In genomic region chr9:114087106-114087815, GRCm38 (mm10) we compare ENCODE assay signal across 21 mouse cellular contexts. TPM values are rescaled to one million over a fixed set of nuclear protein-coding genes. Genes with fewer than 3 reads are reported as not detected.
DNase-seq lines count a peak whose midpoint lies in the region; ATAC-seq and TF ChIP-seq lines count a peak whose summit lies in the region.
"Had no signal": no experiment of that assay in that cellular context is flagged by ENCODE, and none has a peak within 500 bp of the region (broad histone marks: within the 10 kb centered on the region; RNA-seq: fewer than 3 reads in every experiment).

No protein-coding gene starts in this region.

- 0 out of 2 replicates have a peak, but pooled peaks have one; percentile 6 for TF ChIP-seq EP300 in ES-Bruce4 (IDR thresholded peaks at IDR 0.05; ENCODE audit: insufficient read depth, low read depth, low read length)

- peak; percentile 19 for DNase-seq in gastrocnemius, postnatal 14 days
- DNase-seq in gastrocnemius, postnatal 25 days: no peak
- DNase-seq in WW6 (ENCODE audit: low read depth, low spot score): peak; percentile 28
- DNase-seq in left cerebral cortex, adult 9 months (ENCODE audit: low spot score in 2 of 2): no peak
- DNase-seq: adrenal gland, adult 2 months; adrenal gland, postnatal 25 days; cerebellum, adult 18-20 months; cerebellum, adult 9-11 months; cerebellum, postnatal 36 days; heart, adult 2 months; kidney, adult 8-10 months had no signal

- H3K9me3 ChIP-seq in E14TG2a.4 (ENCODE audit: low read length) (no peaks in the 10 kb centered on the region), ES-Bruce4 (replicated peaks; ENCODE audit: control insufficient read depth, insufficient read depth, low read length, poor library complexity, severe bottlenecking) (no peaks in the 10 kb centered on the region)
- H3K9me3 ChIP-seq: embryonic facial prominence, embryonic 13.5 days; forebrain, embryonic 12.5 days; heart, embryonic 15.5 days; hindbrain, embryonic 10.5 days had no signal

- no peak for TF ChIP-seq CTCF in E14TG2a.4 (conservative IDR thresholded peaks at IDR 0.05; ENCODE audit: low read length)
- no peak for TF ChIP-seq CTCF in ES-Bruce4 (IDR thresholded peaks at IDR 0.05; ENCODE audit: low read depth, low read length)

- H3K4me1 ChIP-seq in E14TG2a.4 (replicated peaks; ENCODE audit: low read depth, low read length) (peaks cover 63% of the 10 kb centered on the region), ES-Bruce4 (ENCODE audit: control insufficient read depth, insufficient read depth, low read length) (peaks cover 10% of the 10 kb centered on the region)
- H3K4me1 ChIP-seq: embryonic facial prominence, embryonic 13.5 days; forebrain, embryonic 12.5 days; heart, embryonic 15.5 days; hindbrain, embryonic 10.5 days had no signal

- intact Hi-C loops in gastrocnemius, postnatal 14 days (cut with DNase I; ENCODE audit: low total_unique reads): no loop called here

- 0 out of 2 replicates have a peak overlapping the region, but pooled peaks have one; percentile 20 for H3K4me3 ChIP-seq in E14TG2a.4 (replicated peaks; ENCODE audit: low read length)
- no peak overlapping the region for H3K4me3 ChIP-seq in ES-Bruce4 (ENCODE audit: low read depth, low read length)
- H3K4me3 ChIP-seq: embryonic facial prominence, embryonic 13.5 days; forebrain, embryonic 12.5 days; heart, adult 2 months; heart, embryonic 15.5 days; hindbrain, embryonic 10.5 days had no signal

- H3K36me3 ChIP-seq in E14TG2a.4 (ENCODE audit: insufficient read depth, low read length): no peaks in the 10 kb centered on the region
- no peaks in the 10 kb centered on the region for H3K36me3 ChIP-seq in ES-Bruce4 (ENCODE audit: control insufficient read depth, insufficient read depth, low read length, poor library complexity, severe bottlenecking)
- H3K36me3 ChIP-seq: embryonic facial prominence, embryonic 13.5 days; forebrain, embryonic 12.5 days; heart, embryonic 15.5 days; hindbrain, embryonic 10.5 days had no signal

- no peak overlapping the region for H3K9ac ChIP-seq in ES-Bruce4 (ENCODE audit: low read depth, poor library complexity, severe bottlenecking)
- H3K9ac ChIP-seq: embryonic facial prominence, embryonic 13.5 days; forebrain, embryonic 12.5 days; heart, embryonic 15.5 days; hindbrain, embryonic 14.5 days had no signal

- no peak for ATAC-seq in inflammation-experienced regulatory T-cells, adult 6 months
- ATAC-seq: forebrain, embryonic 16.5 days; intestine, embryonic 16.5 days had no signal

- H3K27ac ChIP-seq in ES-Bruce4 (ENCODE audit: insufficient read depth, low read length): peak overlapping the region; percentile 11; the same call in 1 of the 2 replicates
- H3K27ac ChIP-seq: embryonic facial prominence, embryonic 13.5 days; forebrain, embryonic 12.5 days; heart, adult 2 months; heart, embryonic 15.5 days; hindbrain, embryonic 10.5 days; hindbrain, embryonic 14.5 days had no signal

- H3K27me3 ChIP-seq in E14TG2a.4 (ENCODE audit: insufficient read depth, low read length) (peaks cover 9% of the 10 kb centered on the region), ES-Bruce4 (ENCODE audit: control insufficient read depth, insufficient read depth, low read length, poor library complexity, severe bottlenecking) (no peaks in the 10 kb centered on the region)
- H3K27me3 ChIP-seq: embryonic facial prominence, embryonic 13.5 days; forebrain, embryonic 12.5 days; heart, embryonic 15.5 days had no signal

- no peak for TF ChIP-seq POLR2A in ES-Bruce4 (IDR thresholded peaks at IDR 0.05; ENCODE audit: insufficient read depth, low read length)

RNA-seq across cellular contexts. Expression of gene Susd5, which starts 30.3 kb away (rescaled TPM):
- 1 to 10 TPM; 2.4 to 3.3 TPM for total RNA-seq in gastrocnemius, postnatal 14 days (2021)
- total RNA-seq in gastrocnemius, postnatal 25 days (2021): 1 to 10 TPM in 1 of 2 experiments, under 1 TPM in 1; 0.90 to 1.3 TPM
- polyA plus RNA-seq in ES-Bruce4 (2011; ENCODE audit: insufficient read depth, insufficient read length, low read depth, missing spikeins): 0.53 and 0.73 TPM in 2 replicates
- not detected for polyA plus RNA-seq in inflammation-experienced regulatory T-cells, adult 6 months (2017; shearing (Covaris generic))
- polyA plus RNA-seq: forebrain, embryonic 16.5 days had no signal

RNA-seq across cellular contexts. Expression of gene Fbxl2, which starts 41.3 kb away (rescaled TPM):
- total RNA-seq in gastrocnemius, postnatal 14 days (2021): 1 to 10 TPM; 1.2 TPM
- total RNA-seq in gastrocnemius, postnatal 25 days (2021): 1 to 10 TPM in 1 of 2 experiments, under 1 TPM in 1; 0.96 to 1.0 TPM
- polyA plus RNA-seq in ES-Bruce4 (2011; ENCODE audit: insufficient read depth, insufficient read length, low read depth, missing spikeins): 6.9 and 8.6 TPM in 2 replicates
- polyA plus RNA-seq in inflammation-experienced regulatory T-cells, adult 6 months (2017; shearing (Covaris generic)): 1 to 10 TPM in 2 of 3 experiments, under 1 TPM in 1; 0.58 to 6.3 (median 1.2) TPM

Comparison
In these comparisons a context has a peak if more than half of its experiments do, and no peak if none do; other contexts are left out.
1. DNase-seq: peak in gastrocnemius, postnatal 14 days (single experiment) and WW6 (single experiment); none in gastrocnemius, postnatal 25 days (single experiment) and left cerebral cortex, adult 9 months (0 of 2).